Mouse (Mus musculus): ENCODE measurements around the gene Preb. TPM values are rescaled to one million over a fixed set of nuclear protein-coding genes. Genes with fewer than 3 reads are reported as not detected.

The Preb gene
- total RNA-seq, 2 experiments from 2014 or later = 122 to 140 TPM

DNA sequence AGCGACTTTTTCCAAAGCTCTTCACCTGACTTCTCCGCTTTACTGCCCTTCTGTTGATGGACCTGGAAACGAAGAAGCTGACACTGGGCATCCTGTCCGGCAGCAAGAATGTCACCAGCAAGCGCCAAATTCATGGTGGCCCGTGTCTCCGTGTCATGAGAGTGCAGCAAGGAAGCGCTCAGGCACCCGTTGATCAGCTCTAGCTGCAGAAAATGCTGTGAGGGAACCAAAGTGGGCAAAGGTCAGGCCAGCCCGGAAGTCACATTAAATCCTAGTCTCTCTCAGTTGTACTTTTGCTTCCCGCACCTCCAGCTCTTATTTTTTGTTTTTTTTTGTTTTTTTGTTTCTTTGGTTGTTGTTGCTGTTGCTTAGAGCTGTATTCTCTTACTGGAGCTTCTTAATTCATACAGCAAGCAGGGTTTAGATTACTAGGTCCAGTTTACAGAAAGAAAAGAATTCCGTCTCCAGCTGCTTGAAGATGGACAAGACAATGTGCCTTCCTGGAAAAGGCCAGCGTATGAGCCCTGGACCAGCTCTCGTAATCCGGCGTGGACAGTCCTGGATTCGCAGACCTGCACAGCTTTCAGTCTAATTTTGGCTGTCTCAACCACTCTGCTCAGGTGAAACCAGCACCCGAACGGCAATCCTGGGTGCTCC lies 835 bp downstream of the Preb start:
- no peak for DNase-seq (ENCODE audit: low spot score in 2 of 2)
- intact Hi-C loops (cut with DNase I) = loop anchor here (10.0 kb wide), 1 partner anchor 235 kb away; the partner anchor contains the start of genes Eif2b4 and Snx17

DNA sequence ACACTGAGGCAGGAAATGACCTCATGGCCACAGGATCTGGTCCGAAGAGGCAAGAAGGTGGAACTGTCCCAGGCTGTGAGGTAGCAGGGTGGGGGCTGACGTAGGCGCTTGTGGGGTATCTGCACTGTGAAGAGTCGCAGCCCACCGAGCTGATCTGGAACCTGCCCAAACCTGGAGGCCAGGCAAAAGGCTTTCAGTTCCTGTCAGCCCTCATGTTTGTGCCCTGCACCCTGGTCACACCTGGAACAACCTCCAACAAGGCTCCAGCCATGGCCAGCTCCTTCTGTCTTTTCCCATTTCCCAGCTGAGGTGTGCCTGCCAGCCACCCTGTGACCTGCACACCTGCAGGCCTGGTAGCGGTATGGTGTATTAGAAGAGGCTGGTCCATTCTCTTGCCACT lies 2.3 kb downstream of the Preb start:
- intact Hi-C loops (cut with DNase I) = loop anchor here (10.0 kb wide), 1 partner anchor 237 kb away; the partner anchor contains the start of genes Eif2b4 and Snx17
- DNase-seq (ENCODE audit: low spot score in 2 of 2) = no peak

DNA sequence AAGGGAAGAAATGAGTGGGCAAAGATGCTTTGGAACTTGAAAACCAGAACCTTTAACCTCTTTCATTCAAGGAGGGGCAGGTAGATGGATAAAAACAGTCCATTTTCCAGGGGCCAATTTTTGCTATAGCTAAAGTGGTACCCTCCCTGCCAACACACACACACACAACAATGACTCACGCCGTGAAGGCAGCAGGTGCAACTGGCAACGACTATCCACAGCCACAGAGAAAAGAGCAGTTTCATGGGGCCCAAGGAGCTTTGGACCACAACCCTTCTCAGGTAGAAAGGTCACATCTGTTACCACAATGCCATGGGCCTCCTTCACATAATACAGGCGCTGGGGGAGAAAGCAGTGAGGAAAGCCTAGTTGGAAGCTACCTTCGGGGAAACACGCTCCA lies 4.4 kb downstream of the Preb start:
- DNase-seq (ENCODE audit: low spot score in 2 of 2) = no peak
- intact Hi-C loops (cut with DNase I) = loop anchor here (10.0 kb wide), 1 partner anchor 239 kb away; the partner anchor contains the start of genes Eif2b4 and Snx17

DNA sequence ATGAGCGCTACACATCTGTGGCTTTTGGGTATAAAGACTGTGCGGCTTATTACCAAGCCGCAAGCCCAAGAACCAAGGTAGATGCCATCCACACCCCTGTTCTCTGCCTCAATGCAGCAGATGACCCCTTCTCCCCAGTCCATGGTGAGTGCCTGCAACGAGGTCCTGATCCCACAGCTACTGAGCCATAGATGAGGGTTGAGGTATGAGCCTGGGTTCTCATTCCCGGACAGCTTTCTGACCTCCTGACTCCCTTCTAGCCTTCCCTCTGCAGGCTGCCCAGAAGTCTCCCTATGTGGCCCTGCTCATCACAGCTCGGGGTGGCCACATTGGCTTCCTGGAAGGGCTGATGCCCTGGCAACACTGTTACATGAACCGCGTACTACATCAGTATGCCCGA lies 5.6 kb downstream of the Preb start:
- DNase-seq (ENCODE audit: low spot score in 2 of 2) = no peak
- intact Hi-C loops (cut with DNase I) = loop anchor here (10.0 kb wide), 1 partner anchor 240 kb away; the partner anchor contains the start of genes Eif2b4 and Snx17

DNA sequence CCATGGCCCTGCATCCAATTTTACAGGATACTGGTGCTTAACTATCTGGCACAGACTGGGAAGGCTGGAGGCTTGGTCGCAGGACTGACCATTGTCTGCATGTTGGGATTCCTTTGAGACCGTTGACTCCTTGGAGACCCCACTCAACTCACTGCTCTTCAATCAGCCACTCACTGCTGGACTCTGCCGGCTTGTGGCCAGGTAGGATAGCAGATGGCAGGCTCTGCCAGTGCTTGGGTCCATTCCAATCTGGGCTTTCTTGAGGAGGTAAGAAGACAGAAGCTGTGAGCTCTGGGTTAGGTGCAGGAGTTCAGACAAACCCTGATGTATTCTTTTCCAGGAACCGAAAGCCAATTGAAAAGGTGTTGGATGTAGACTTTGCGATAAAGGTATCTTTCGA lies 6.1 kb downstream of the Preb start:
- intact Hi-C loops (cut with DNase I) = loop anchor here (10.0 kb wide), 1 partner anchor 241 kb away; the partner anchor contains the start of genes Eif2b4 and Snx17
- DNase-seq (ENCODE audit: low spot score in 2 of 2) = no peak

DNA sequence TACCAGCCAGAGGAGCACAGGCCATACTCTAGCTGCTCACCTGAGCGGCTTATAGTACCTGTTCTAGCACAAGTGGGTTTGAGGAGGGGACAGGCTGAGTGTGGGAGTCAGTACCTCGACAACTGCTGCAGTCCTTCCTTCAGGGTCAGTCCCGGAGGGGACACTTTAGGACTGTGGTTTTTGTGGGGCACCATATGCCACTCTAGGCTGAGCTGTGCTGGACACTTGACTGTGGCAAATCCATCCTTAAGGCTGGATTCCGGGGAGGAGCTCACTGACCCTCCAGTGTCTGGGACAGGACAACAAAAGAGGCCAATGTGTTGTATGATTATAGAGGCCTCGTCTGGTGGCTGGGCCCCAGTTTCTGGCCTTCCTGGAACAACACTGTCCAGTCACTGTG lies 7.6 kb downstream of the Preb start:
- intact Hi-C loops (cut with DNase I) = loop anchor here (10.0 kb wide), 1 partner anchor 242 kb away; the partner anchor contains the start of genes Eif2b4 and Snx17
- DNase-seq (ENCODE audit: low spot score in 2 of 2) = no peak

DNA sequence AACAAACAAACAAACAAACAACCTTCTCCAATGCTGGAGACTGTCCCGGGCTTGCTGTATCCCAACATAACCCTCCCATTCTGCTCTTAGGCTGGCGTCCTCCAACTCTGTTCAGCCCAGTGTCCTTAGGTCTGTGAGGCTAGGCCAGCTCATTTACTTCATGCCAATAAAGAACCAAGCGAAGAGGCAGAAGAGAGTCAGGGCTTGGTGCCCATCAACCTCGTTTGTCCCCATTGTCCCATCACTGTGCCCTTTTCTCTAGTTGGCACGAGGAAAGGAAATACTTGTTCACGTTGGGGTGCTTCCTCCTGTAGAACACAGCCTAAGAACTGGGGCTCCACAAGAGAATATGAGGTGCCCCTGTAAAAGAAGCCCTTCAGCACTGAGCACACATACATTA lies 8.5 kb downstream of the Preb start:
- DNase-seq (ENCODE audit: low spot score in 2 of 2) = no peak
- intact Hi-C loops (cut with DNase I) = loop anchor here (10.0 kb wide), 1 partner anchor 243 kb away; the partner anchor contains the start of genes Eif2b4 and Snx17

DNA sequence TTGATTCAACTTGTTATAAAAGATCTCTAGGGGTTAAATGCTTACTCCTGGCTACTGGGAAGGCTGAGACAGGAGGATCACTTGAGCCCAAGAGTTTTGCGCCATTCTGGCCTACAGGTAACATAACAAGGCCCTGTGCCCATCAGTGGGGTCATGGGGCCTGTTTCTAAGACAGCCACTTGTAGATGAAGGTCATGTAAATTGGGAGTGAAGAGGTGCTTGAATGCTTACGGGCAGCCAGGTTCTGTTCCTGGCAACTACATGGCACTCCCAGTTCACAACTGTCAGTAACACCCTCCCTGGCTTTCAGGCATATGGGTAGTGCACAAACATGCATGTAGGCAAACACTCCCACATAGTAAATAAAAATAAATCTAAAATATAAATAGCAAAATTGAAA lies 9.2 kb downstream of the Preb start:
- intact Hi-C loops (cut with DNase I) = loop anchor here (10.0 kb wide), 1 partner anchor 244 kb away; the partner anchor contains the start of genes Eif2b4 and Snx17
- no peak for DNase-seq (ENCODE audit: low spot score in 2 of 2)

DNA sequence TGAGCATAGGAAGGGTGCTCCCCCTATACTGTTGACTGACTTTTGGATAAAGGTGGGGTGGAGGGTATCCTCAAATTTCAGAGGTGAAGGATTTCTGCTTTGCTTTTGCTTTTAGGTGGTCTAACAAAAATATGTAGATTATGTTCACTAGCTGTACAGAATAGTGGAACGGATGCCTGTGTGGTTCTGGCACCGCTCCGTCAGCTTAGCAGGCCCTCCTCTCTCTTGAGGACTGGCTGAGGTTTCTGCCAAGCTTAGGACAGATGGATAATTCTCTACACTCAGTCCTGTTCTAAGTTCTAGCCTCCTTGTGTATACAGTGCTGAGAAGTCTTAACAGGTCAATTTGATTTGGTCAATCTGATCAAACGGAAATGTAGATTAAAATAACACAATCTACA lies 9.7 kb downstream of the Preb start:
- no peak for DNase-seq (ENCODE audit: low spot score in 2 of 2)
- intact Hi-C loops (cut with DNase I) = loop anchor here (10.0 kb wide), 1 partner anchor 244 kb away; the partner anchor contains the start of genes Eif2b4 and Snx17

DNA sequence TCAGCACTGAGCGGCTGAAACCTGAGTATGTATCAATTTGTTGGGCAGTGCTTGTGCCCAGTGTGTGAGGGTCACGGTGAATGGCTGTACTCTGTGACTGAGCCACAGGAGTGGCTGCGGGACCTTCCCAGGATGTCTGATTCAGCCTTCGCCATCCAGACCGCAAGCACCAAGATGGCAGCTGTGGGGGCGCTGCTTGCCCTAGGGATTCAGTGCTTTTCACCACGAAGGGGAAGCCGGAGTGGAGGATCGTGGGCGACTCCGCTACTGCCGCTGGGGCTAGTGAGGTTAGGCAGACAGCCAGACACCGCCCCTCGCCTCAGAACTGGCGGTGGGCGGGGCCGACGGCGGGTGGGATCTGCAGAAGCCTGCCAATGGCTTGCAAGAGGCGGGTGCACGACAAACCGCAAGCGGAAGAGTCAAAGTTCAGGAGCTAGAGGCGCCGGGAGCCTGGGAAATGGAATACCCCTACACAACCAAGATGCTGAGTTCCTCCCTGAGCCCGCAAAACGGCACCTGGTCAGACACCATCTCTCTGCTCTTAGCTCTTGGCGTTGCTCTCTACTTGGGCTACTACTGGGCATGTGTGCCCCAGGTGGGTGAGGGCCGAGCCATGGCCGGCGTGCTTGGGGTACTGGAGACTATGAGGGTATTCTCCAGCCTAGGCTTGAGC lies 10.4 kb downstream of the Preb start:
- DNase-seq (ENCODE audit: low spot score in 2 of 2) = peak; percentile 94
- intact Hi-C loops (cut with DNase I) = loop anchor here (10.0 kb wide), 1 partner anchor 245 kb away; the partner anchor contains the start of genes Eif2b4 and Snx17

DNA sequence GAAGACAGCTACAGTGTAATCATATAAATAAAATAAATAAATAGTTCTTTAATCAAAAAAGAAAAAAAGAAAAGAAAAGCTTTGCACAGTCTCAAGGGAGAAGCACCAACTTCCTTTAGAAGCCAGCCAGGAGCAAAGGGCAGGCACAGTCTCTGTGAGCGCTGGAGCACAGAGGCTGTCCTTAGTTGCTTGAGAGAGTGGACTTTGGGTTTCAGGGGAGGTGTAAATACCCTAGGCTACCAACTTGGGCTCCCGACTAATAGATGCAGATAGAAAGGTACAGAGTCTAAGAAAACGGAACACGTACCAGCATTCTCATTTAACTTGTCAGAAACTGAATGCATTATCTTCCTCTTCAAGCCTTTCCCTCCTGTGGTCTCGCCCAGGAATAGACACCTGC lies 11.5 kb downstream of the Preb start:
- intact Hi-C loops (cut with DNase I) = no loop called here
- DNase-seq (ENCODE audit: low spot score in 2 of 2) = no peak

DNA sequence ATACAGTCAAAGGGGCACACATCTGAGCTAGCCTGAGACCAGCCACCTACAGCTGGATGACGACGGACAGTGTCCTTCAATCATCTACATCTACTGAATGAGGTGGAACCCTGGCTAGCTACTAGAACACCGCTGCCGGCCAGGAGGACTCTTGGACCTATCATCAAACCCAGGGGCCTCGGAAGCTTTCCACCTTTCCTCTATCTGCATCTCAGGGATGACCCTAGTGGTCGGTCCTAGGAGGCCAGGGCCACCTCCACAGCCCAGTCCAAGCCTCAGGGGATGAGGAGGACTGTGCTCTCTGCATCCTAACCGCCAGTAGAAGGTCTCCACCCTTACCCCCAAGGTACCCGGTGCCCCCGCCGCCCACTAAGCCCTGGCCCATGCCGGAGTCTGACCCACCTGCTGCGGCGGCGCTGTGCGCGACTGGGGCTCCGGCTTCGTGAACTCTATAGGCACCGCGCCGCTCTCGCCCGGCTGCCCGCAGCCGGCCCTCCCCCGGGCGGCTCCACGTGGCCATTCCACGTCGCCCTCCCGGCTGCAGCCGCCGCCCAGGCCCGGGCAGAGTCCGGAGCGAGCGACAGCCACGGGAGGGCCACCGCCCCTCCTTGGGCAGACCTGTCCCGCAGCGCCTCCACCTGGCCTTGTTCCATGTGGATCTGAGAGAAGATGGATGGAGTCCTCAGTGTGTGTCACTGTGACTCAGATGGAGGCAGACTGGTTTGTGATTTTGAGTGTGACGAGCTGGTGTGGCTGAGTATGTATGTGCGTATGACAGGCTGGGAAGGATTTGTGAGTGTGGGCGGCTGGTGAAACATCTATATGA lies 15.0 kb downstream of the Preb start, which contains the start of gene Cgref1:
TSS of gene Cgref1 (minus strand) at position 636 of the 826 bp plus-strand sequence.
- intact Hi-C loops (cut with DNase I) = no loop called here
- DNase-seq (ENCODE audit: low spot score in 2 of 2) = peak; percentile 79 to 90

DNA sequence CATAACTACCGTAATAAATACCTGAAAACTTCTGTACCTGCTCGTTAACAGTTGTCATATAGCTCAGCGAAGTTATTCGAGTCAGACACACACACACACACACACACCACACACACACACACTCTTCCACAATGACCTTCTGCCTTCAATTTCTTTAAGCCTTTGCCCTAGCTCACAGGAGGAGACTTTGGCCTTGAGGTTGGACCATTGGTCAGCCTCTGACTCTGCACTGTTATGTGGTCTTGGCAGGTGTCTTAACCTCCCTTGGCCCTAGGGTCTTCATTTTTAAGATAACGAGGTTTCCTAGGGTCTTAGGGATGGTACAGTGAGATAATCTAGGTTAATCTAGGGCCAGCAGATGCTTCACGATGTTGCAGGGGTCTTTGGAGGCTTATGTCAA lies 15.8 kb downstream of the Preb start:
- no peak for DNase-seq (ENCODE audit: low spot score in 2 of 2)
- intact Hi-C loops (cut with DNase I) = no loop called here

DNA sequence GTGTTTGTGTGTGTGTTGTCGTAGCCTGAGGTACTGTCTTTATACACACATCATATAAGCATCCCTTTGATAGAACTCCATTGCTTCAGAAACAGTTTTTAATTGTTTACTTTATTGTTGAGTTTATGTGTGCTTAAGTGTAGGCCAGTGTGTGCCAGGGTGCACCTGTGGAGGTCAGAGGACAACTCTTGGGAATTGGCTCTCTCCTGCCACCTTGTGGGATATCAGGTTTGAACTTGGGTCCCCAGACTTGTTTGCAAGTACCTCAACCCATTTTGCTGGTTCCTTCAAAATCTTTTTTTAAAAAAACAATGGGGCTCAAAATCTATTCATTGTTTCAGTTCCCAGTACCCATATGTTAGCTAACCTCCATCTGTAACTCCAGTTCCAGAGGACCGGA lies 17.2 kb downstream of the Preb start:
- intact Hi-C loops (cut with DNase I) = no loop called here

DNA sequence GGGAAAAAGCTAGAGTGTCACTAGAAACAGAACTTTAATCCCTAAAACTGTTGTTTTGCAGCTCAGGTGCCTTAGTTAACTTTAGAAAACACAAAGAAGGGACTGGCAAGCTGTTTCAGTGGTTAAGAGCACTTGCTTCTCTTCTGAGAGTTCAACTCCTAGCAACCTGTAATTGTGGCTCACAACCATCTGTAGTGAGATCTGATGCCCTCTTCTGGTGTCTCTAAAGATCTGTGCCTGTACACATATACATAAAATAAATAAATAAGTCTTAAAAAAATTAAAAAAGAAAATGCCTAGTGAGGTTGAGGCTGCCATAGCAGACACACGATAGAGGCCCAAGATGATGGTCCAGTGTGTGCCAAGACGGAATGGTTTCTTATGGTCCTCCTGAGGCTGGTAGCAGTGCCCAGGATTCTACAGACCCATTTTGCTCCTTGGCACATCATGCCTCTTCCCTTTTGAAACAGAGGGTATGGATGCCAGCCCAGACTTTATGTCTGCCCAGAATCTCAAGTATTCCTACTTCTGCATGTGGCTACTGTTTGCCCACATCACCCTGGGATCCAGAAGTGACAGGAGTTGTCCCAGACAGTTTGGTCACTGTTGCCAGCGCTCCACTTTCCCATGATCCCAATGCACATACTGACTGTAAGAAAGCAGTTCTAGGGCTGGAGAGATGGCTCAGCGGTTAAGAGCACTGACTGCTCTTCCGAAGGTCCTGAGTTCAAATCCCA lies 25.3 kb downstream of the Preb start:
- no peak for DNase-seq (ENCODE audit: low spot score in 2 of 2)
- intact Hi-C loops (cut with DNase I) = no loop called here

More for the DNA sequence above, 17.2 kb downstream of the Preb start:
- DNase-seq (ENCODE audit: low spot score in 2 of 2) = no peak

DNA sequence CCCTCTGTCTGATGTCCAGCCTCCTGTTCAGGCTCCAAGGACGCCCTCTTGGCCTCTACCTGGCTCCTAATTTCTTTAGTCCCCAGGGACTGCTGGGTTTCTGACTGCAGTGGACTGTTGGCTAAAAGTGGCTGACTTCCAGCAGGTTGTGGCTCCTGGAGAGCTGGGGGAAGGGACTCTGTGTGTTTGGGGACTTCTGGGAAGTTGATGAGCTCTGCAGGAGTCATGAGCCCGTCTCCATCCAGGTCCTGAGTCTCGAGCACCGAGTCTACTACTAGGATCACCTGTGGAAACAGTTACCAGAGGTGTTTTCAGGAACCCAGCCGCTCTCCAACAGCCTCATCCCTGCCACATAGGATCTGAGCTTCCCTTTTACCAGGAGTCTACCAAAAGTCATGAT lies 26.5 kb downstream of the Preb start:
- intact Hi-C loops (cut with DNase I) = no loop called here
- no peak for DNase-seq (ENCODE audit: low spot score in 2 of 2)

DNA sequence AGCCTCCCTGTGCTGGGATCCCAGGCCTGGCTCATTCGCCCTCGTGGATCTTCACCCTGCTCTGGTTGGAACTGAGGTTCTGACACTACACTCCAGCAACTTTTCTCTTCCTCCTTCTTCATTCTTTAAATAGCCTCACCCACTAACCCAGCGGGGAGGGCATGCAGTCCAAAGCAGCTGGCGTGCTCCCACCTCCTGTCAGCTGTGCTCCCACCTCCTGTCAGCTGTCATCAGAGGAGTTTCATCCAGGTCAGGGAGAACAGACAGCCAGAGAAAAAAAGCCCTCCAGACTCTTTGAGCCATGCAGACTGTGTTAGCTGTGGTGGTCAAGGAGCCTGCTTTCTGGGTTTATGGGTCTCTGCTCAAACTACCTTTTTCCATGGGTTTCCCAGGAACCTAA lies 28.8 kb downstream of the Preb start:
- intact Hi-C loops (cut with DNase I) = loop anchor here (2.0 kb wide), 1 partner anchor 73 kb away; no protein-coding TSS in a partner anchor
- DNase-seq (ENCODE audit: low spot score in 2 of 2) = no peak

DNA sequence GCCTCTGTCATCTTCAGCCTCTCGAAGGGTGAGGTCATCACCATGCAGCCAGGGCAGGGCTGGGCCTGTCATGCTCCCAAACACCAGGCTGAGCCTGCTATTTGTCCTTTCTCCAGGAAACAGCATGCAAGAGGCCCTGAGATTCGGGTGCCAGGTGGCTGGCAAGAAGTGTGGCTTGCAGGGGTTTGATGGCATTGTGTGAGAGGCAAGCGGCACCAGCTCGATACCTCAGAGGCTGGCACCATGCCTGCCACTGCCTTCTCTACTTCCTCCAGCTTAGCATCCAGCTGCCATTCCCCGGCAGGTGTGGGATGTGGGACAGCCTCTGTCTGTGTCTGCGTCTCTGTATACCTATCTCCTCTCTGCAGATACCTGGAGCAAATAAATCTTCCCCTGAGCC lies 29.3 kb downstream of the Preb start:
- intact Hi-C loops (cut with DNase I) = loop anchor here (2.0 kb wide), 1 partner anchor 74 kb away; no protein-coding TSS in a partner anchor
- DNase-seq (ENCODE audit: low spot score in 2 of 2) = no peak

DNA sequence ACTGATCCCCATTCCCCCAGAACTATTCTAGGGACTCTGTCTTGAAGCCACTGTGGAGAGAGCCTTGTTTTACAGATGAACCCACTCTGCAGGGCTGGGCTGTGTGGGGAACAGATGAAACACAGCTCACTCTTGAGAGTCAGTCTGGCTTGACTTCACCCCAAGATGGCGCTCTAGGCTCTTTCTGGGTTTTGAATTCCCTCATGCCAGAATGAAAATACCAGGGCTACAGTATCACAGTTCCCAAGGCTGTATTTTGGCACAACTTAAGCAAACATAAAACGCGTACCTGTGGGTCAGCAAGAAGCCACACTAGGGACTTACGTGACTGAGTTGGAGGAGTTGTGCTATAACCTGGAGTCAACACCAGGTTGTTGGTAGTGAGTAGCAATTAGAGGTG lies 30.0 kb downstream of the Preb start:
- intact Hi-C loops (cut with DNase I) = loop anchor here (2.0 kb wide), 1 partner anchor 75 kb away; no protein-coding TSS in a partner anchor
- peak; percentile 89 to 90 for DNase-seq (ENCODE audit: low spot score in 2 of 2)
